Mouse (Mus musculus) granulocyte monocyte progenitor cell, adult 5-6 weeks (primary cell): ENCODE data around the gene Wnt7a. TPM values are rescaled to one million over a fixed set of nuclear protein-coding genes. Genes with fewer than 3 reads are reported as not detected.

ENCODE experiments used
- ATAC-seq: replicated peaks from 2 replicates; pipeline ENCODE4 v1.8.0; 2016; ENCODE audit warnings: mild to moderate bottlenecking, moderate TSS enrichment, inconsistent platforms; ENCODE audit not compliant: poor library complexity, severe bottlenecking
- total RNA-seq, 2 experiments: library from RNA; stranded (forward) in 1 of 2; stranded (reverse) in 1 of 2; fragments of 200-712, 200-1000 nt in 1 of 2; fragments of >200 nt in 1 of 2; fragmentation: Nextera tagmentation in 1 of 2; gene quantifications; 2 replicates each; pipeline ENCODE4 v1.2.3; 2014 to 2017

The Wnt7a gene
- total RNA-seq, 2 experiments from 2014 or later = not detected

DNA sequence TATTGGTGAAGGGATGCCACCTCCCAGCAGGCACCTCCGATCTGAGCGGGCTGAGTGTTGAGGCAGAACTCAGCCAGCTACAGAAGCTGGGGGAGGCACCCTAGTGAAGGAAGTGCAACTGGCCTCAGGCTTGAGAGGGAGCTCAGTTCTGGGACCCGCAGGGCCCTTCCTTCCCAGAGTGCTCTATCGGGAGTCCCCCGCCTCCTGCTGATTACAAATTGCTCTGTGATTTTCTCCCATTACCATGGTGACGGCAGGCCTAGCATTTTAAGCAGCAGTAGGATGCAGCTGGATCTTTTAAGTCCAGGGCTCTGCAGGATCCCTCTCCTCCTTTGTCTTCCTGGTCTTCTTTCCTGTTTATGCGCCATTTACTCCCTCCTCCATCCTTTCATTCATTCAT, 63.4 kb downstream of the Wnt7a start:
- ATAC-seq = no peak

DNA sequence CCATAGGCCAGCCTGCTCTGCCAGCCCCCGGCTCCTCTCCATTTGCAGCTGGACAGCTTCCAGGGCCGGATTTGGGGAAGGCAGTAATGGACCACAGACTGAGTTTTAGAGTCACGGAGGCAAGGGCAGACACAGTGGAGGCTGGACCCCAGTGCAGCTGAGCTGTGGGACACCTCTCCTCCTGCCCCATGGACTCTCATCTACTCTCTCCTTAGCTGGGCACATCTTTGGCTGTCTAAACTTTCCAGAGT, 64.3 kb downstream of the Wnt7a start:
- no peak for ATAC-seq

DNA sequence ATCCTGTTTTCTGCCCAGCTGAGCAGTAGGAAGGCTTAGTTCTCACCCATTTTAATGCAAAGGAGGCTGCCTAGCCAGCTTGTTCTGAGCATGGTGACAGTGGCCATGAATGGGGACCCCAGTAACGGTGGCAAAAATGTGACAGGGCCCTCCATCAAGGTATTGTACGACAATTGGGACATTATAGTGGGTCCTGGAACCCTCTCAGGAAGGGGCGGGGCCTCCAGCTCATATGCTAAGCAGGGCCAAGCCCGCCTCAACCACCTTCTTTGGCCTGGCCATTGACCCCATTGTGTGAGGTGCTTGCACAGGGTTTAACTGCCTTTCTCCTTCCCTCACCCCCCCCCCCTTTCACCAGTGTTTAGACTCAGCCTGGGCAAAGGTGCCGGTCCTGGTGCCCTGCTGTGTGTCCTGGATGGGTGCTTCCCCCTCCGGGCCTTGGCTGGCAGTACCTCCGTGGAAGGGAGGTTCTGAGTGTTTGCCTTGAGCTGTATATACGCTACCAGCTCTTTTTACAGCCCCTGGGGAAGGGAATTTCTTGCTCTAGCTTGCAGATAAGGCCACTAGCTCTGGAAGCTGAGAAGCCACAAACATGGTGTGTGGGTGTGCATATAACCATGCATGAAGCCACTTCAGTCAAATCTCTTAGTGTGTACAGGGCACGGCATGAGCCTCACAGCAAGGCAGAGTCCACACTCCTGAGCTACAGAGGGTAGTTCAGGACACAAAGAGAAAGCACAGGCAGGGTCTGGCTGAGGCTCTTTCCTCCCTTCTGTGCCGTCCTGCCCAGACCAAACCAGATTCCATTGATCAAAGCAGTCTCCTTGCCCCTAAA, 64.9 kb downstream of the Wnt7a start:
- ATAC-seq = no peak

DNA sequence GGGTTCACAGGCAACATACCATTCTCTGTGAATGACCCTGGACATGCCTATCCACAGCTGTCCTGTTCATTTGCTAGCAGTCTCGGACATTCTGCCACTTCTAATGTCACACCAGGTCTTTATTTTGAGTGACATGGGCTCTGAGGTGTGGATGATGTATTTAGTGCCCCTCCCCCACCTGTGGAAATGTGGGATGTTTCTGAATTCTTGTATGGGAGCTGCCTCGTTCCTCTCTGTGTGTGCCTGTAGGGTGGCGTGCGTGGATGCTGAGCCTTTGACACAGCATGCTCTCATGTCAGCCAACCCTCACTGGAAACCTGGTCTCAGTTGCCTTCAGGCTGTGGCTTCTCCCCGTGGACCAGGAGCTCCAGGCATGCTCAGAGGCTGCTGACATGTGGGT, 66.1 kb downstream of the Wnt7a start:
- no peak for ATAC-seq

DNA sequence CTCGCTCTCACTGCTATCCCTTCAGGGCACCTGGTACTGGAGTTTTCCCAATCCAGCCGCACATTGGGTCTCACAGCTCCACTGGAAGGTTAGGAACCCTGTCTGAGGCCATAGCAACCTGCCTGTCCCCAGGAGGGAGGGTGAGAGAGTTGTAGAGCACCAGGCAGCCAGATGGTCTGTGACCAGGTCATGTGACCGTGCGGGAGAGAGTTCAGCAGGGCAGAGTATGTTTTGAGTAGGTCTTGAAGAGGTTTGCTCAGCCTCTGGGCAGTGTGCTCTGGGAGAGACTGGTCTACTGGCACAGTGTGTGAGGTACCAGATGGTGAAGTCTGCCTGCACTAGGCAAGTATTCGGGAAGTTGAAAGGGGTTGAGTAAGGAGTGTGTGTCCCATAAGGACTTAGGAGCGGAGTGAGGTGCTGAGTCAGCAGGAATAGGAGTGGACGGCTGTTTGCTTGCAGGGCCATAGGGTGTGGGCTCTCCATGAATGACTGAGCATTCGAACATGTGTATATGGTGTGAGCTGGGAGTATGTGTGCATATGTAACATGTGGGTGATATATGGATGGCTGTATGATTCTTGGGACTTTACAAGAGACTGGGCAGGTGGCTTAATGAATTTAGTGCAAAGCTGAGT, 71.4 kb downstream of the Wnt7a start:
- ATAC-seq = no peak

DNA sequence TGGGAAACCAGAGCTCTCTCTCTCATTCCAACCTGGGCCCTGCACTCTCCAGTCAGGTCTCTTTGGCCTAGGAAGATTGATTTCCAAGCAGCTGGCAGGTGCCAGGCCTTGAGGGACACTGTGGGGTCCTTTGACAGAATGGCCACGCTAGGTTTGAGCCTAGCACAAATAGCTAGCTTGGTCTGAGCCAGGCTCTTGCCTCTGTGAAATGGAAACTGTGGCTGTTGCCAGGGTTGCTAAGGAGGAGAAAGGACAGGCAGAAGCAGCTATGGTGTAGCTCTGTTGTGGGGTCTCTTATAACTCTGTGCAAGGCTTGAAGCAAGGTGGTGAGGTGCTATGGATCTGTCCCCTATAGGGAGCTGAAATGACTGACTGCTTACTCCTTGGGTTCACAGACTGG, 75.7 kb downstream of the Wnt7a start:
- no peak for ATAC-seq

DNA sequence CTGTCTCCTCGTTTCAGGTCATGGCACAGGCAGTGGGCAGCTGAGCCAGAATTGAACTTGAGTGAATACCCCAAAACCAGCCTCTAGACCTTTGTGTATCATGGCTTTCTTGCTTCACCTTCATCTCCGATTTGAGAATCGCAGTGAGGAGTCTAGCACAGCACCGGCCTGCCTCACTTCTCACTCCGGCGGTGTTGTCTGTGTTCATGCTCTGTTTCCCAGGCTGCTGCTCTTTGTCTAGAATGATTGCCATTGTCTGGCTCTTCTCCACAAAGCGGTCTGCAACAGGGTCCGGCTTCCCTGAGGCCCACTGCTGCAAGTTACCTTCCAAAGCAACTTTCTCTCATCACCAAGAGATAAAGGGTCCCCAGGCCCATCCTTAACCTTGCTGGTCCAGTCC, 79.3 kb downstream of the Wnt7a start:
- ATAC-seq = no peak

DNA sequence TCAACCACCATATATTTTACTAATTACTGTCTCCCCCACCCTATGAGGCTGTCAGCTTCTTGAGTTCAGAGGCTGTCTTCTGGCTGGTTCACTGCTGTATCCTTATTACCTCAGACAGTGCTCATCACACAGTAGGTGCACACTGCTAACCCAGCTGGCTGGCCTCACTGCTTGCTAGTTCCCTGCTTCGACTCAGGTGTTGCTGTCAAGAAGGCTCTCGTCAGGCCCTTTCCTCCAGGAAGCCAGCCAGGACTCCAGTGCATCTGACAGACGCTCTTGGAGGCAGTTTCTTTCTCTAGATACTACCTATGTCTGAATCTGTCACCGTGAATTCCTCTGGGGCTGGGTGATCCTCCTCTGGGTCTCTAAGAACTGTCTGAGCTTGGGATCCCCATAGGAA, 85.6 kb downstream of the Wnt7a start:
- no peak for ATAC-seq

DNA sequence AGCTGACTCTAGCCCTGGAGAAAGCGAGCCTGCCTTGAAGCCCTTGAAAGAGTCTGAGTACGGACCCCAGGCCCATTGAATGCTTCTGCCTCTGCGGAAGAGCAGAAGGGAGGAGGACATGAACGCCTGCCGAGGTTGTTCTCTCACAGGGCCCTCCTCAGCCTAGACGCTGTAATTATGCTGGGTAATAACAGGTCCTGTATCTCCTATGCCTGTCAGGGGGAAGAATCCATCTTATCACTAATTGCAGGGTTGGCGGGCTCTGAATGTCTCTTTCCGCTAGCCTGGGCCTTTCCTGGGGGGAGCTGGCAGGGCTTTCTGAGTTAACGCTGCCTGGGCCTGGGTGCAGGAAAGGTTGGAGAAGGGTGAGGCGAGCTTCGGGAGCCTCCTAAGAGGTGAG, 86.4 kb downstream of the Wnt7a start:
- ATAC-seq = no peak

DNA sequence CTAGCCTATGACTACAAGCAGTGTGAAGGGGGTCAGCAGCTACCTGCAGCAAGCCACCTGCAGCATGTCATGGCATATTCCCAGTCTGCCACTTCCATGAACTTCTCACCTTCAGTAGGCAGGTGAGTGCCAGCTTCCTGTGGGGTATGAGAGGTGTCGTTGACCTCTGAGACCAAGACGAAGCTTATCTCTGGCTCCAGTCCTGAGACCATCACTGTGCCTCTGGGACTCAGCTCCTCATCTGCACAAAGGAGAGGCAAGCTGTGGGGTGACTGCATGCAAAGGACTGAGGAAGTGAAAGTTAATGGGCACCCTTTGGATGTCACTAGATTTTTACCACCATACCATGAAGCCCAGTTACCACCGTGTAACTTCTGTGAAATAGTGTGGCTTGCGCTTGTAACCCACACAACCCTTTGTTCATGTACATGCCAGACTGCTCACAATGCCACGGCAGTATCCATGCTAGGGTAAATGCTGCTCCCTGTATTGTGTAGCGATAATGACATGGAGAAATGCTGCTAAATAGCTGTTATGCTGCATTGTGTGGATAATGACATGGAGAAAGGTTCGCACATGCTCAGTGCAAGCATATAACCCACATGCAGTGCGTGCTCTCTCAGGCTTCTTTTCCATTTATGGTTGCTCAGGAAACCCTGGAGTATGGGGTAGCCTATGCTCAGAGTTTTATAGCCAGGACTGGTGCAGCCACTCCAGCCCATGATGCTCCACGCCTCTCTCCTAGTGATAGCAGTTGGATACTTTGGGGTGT, 89.0 kb downstream of the Wnt7a start:
- ATAC-seq = peak; percentile 48

Other genes with a start within 250 kb of the Wnt7a start
- gene Fbln2, start 198.9 kb downstream of the Wnt7a start, total RNA-seq (2014; fragmentation: Nextera tagmentation) = not detected in 2 replicates
- gene Fbln2, start 198.9 kb downstream of the Wnt7a start, total RNA-seq (2017) = not detected in 2 replicates
- gene Chchd4, start 62.2 kb upstream of the Wnt7a start, total RNA-seq (2014; fragmentation: Nextera tagmentation) = 23.4 and 30.7 TPM in 2 replicates
- 24.6 and 24.9 TPM in 2 replicates for gene Chchd4, start 62.2 kb upstream of the Wnt7a start, total RNA-seq (2017)
- 63.2 and 76.0 TPM in 2 replicates for gene Tmem43, start 62.3 kb upstream of the Wnt7a start, total RNA-seq (2014; fragmentation: Nextera tagmentation)
- gene Tmem43, start 62.3 kb upstream of the Wnt7a start, total RNA-seq (2017) = 59.3 and 77.7 TPM in 2 replicates
- gene Xpc, start 104.5 kb upstream of the Wnt7a start, total RNA-seq (2014; fragmentation: Nextera tagmentation) = 38.4 TPM in 2 replicates
- gene Xpc, start 104.5 kb upstream of the Wnt7a start, total RNA-seq (2017) = 63.3 and 64.4 TPM in 2 replicates
- gene Lsm3, start 104.6 kb upstream of the Wnt7a start, total RNA-seq (2014; fragmentation: Nextera tagmentation) = 221 and 276 TPM in 2 replicates
- gene Lsm3, start 104.6 kb upstream of the Wnt7a start, total RNA-seq (2017) = 454 and 490 TPM in 2 replicates